Mouse (Mus musculus) splenic B cell, adult 2 months (primary cell): Measurements from ENCODE around the gene Gsap.
"Not testable (repeated sequence)": the region's sequence is repeated elsewhere in the genome, so short reads cannot be mapped to it uniquely, and the experiment has no call there.

Experiments used
- DNase-seq: peaks from one replicate; pipeline ENCODE4 v3.0.0-alpha.2; 2011; ENCODE audit warnings: low read depth, low spot score
- H3K27me3 ChIP-seq: 2 replicates; pipeline ENCODE4 v1.6.1; 2012; ENCODE audit warnings: mild to moderate bottlenecking, low read length, moderate library complexity, mixed read lengths; ENCODE audit not compliant: control insufficient read depth, poor library complexity, insufficient read depth, severe bottlenecking
- H3K36me3 ChIP-seq: 2 replicates; pipeline ENCODE4 v1.6.1; 2012; ENCODE audit warnings: mild to moderate bottlenecking, low read length, moderate library complexity, mixed read lengths; ENCODE audit not compliant: control insufficient read depth, poor library complexity, insufficient read depth, severe bottlenecking

The Gsap gene

DNA sequence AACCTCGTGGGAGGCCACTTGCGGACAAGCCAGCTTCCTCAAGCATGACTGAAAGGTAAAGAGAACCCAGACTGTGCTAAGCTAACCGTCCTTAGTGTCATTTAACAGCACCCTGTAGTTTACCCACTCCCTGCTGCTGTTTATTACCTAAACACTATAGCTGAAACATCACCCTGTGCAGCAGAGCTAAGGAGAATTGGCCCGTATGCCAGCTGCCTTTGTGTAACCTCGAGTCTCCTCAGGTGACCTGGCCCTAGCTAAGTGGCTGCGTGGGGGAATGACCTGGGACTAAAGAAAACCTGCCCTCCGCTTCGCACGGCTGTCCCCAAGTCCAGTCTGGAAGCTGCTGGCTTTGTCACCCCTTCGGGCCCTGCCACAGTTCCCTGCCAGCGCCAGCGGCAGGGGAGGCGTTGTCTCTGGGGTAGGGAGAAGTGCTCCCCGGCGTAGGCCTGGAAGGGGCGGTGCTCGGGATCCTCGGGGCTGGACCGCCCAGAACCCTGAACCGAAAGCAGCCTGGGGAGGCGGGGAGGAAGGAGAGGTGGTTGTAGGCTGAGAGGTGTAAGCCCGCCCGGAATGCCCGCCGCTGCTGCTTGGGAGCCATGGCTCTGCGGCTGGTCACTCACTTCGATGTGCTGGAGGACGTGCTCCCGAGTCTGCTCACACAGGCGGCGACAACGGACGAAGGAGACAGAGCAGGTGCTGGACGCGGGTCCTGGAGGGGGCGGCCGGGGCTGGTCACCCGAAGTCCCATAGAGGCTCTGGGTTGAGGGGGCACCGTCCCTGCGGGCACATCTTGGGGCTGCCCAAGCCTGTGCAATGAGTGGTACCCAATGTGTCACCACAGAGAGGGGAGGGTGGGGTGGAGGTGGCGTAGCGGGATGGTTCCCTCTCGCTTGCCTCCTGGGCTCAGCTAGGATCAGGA is at the start of gene Gsap:
Gsap (plus strand) TSS at position 492 of the 922 bp plus-strand sequence.
- Histone ChIP-seq H3K36me3 (no peaks in the 10 kb centered on the region), H3K27me3 (no peaks in the 10 kb centered on the region)
- peak; percentile 72 for DNase-seq

DNA sequence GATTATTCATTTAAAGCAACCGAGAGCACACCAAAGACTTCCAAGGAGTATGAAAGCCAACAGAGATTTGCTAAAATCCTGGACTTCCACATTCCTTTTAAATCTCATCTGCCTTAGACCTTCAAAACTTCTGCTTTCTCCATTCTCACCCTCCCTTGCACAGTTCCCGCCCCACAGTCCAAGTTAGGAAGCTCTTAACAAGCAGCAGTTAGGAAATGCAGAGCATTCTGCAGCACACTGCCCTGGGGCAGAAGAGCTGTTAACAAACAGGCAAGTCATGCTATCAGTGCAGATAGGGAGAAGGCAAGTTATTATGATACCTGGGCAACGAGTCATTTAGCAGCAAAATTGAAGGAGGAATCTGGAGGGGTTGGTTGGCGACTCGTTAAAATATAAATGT is 49.5 kb upstream of the Gsap start:
- H3K27me3 ChIP-seq: no peaks in the 10 kb centered on the region
- DNase-seq: no peak
- no peaks in the 10 kb centered on the region for H3K36me3 ChIP-seq

DNA sequence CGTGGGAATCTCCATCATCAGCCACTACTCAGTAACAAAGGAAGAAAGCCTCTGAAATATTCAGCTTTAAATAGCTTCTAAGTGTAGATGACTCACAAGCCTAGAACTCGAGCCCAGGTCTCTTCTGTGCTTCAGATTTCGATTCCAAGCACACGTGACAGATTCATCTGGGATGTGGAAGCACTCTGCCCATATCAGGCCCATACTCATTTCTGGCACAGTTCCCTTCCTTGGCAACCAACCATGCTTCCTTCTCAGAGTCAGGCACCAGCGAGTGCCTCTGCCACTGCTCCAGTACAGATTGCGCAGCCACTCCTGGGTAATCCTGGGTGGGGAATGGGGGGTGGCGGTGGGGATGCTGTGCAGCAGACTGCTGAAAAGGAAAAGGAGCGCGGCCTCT is 46.5 kb upstream of the Gsap start:
- H3K36me3 ChIP-seq: no peaks in the 10 kb centered on the region
- DNase-seq: no peak
- no peaks in the 10 kb centered on the region for H3K27me3 ChIP-seq

DNA sequence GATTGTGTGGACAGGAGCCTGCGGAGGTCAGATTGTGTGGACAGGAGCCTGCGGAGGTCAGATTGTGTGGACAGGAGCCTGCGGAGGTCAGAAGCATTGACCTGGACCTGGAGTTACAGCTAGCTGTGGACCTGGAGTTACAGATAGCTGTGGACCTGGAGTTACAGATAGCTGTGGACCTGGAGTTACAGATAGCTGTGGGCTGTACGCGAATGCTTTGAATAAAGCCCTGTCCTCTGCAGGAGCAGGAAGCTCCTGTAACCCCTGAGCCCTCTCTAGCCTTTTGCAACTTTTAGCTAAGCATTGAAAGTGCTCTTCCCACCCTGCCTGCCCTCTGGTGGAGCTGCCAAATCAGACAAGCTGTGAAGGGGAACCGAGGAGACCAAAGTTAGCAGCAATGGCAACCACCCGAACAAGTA is 44.9 kb upstream of the Gsap start:
- H3K27me3 ChIP-seq, H3K36me3 ChIP-seq: not testable (repeated sequence)
- DNase-seq: peak; percentile 39

DNA sequence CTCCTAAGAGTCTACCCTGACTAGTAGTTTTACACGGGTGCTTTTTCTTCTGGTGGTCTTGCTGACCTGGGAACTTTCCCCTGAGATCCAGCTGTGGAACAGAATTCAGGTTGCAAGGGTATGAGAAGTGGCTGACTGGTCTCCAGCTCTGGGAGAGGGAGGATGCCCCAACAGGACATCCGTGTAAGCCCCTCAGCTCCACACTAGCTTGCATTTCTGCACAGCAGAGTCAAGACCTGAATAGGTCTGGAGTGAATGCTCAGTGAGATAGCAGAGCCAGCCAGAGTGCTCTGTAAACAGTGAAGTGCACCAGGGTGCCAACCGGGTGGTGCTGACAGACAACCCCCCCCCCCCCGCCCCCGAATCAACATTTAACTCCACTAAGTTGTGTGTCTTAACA is 44.4 kb upstream of the Gsap start:
- DNase-seq: no peak
- no peaks in the 10 kb centered on the region for H3K36me3 ChIP-seq
- H3K27me3 ChIP-seq: no peaks in the 10 kb centered on the region

DNA sequence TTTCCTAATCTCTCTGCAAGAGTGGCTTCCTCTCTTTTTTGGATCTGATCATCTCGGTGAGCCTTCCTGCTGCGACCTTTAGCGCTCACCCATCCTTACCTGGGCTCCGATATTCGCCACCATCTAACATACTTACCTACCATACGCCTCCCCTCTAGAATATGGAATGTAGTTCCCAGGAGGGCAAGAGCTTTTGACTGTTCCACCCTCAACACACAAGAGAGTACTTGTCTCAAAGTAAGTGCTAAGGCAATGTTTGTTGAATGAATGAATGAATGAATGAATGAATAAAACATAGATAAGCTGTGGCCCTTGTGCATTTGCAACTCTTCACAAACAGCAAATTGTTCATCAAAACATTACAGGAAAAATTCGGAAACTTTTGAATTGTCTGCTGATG is 43.0 kb upstream of the Gsap start:
- DNase-seq: no peak
- H3K36me3 ChIP-seq: no peaks in the 10 kb centered on the region
- H3K27me3 ChIP-seq: no peaks in the 10 kb centered on the region

DNA sequence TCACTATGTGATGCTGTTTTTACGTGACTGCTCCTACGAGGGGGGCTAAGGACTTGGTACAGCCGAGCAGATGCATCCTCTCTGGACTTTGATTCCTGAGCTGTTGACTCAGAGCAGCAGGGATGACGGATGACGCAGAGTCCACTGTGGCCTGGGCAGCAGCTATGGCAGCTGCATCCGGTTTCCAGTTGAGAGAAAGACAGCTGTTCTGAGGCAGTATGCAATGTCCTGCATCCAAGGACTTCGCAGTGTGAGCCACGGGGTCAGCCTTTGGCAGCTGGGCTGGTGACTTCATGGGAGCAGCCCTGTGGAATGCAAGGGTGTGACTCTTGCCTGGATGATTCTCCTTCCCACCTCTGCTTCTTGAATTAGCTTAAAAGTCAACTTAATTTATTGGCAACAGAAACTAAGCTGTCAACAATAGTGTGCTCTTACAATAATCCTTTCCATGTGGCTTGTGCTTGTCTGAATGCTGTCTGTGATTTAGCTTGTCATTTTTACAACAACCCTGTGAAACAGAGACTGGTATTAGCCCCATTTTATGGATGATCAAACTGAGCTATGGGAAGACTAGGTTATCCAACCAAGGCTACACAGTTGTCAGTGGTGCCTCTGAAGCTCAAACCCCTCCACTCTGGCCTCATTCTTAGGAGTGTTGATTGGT is 41.4 kb upstream of the Gsap start:
- Histone ChIP-seq H3K36me3 (no peaks in the 10 kb centered on the region), H3K27me3 (no peaks in the 10 kb centered on the region)
- no peak for DNase-seq

DNA sequence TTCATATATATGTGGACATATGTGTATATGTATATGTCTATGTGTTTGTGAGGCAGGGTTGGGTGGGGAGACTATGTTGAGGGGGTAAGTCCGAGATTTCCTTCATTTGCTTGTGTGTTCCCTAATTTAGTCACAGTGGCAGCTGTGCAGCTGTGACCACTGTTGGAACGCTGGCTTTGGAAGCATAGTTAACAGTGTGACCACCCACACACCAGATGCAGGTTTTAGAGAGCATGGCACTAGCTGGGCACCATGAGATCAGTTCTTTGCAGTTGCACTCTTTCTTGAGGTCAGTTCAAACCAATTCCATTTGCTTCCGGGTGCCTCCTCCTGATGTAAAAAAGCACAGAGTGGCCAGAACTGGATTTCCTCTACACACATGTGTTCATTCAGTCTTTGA is 37.7 kb upstream of the Gsap start:
- no peaks in the 10 kb centered on the region for H3K27me3 ChIP-seq
- no peak for DNase-seq
- no peaks in the 10 kb centered on the region for H3K36me3 ChIP-seq

DNA sequence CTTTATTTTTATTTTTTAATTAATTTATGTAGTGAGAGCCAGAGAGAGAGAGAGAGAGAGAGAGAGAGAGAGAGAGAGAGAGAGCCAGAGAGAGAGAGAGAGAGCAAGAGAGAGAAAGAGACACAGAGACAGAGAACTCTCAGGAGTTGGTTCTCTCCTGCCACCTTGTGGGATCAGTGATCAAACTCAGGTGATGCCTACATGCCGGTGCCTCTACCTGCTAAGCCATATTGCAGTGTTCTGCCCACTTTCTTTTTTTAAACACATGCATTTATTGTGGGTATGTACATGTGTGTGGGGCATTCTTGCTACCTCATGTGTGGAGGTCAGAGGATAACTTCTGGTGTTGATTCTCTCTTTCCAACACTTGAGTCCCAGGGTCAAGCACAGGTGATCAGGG is 32.4 kb upstream of the Gsap start:
- DNase-seq: peak; percentile 45
- Histone ChIP-seq H3K27me3 (no peaks in the 10 kb centered on the region), H3K36me3 (no peaks in the 10 kb centered on the region)

DNA sequence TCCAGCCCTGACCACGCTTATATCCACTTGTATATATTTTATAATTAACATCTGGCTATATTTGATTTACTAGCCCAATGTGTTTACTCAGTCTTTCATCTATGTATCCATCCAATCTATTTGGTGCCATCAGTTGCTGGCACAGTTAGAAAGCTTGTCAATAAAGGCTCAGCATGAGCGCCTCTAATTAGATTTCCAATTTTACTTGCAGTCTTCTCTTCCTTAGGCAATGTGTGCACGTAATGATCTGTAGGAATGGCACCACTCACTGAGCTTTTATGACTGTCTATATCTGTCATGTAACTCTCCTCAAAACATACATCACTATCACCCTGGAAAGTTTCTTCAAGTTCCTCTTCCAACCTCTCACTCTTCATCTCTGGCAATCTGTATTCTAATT is 29.3 kb upstream of the Gsap start:
- no peaks in the 10 kb centered on the region for H3K36me3 ChIP-seq
- no peak for DNase-seq
- H3K27me3 ChIP-seq: no peaks in the 10 kb centered on the region

DNA sequence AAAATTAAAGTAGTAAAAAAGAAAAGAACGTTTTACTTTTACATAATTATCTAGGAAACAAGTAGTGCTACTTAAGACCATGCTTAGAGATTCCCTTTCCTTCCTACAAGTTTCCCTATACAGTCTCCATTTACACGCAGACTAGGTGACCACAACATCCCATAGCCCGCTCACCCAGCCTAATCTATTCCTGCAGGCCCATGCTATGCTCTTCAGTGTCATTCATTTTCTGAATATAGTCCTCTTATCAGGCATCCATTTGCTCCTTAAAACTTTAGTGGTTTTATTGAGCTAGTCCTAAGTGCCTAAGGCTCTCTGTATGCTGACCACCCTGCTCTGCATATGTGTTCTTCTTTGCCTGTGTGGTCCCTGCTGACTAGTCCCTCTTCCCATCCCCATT is 26.5 kb upstream of the Gsap start:
- Histone ChIP-seq H3K36me3 (no peaks in the 10 kb centered on the region), H3K27me3 (no peaks in the 10 kb centered on the region)
- DNase-seq: no peak

DNA sequence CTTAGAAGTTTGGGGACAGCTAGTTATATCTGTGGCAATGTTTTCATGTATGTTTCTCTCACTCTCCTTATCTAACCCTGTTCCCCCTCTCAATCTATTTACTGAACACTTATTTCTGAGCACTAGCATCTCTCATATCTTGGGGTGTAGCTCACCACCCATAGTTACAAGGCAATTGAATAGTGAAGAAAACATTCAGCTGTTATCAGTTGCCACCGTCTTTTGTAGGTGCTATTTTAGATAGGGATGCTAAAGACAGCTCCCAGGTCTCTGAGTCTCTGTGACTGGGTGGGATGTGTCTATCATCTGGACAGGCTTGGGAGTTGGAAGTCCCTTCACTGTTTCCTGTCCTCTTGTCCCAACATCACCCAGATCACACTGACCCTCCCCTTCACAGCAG is 25.3 kb upstream of the Gsap start:
- Histone ChIP-seq H3K36me3 (no peaks in the 10 kb centered on the region), H3K27me3 (no peaks in the 10 kb centered on the region)
- no peak for DNase-seq

DNA sequence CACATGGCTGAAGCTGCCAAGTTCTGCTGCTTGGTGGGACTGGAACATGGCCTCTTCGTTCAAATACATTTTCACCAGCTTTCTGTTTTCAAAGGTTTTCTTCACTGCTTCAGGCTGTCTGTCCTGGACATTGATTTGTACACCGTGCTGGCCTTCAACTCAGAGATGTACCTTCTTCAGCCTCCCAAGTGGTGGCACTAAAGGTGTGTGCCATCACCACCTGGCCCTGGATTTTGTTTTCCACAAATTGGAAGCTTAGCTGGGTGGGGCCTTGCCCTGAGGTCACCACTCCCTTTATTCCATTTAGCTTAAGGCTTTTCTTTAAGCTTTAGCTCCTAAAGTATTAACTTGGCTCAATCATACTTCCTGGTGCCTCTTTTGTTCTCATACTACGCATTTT is 22.6 kb upstream of the Gsap start:
- Histone ChIP-seq H3K27me3 (no peaks in the 10 kb centered on the region), H3K36me3 (no peaks in the 10 kb centered on the region)
- DNase-seq: no peak

DNA sequence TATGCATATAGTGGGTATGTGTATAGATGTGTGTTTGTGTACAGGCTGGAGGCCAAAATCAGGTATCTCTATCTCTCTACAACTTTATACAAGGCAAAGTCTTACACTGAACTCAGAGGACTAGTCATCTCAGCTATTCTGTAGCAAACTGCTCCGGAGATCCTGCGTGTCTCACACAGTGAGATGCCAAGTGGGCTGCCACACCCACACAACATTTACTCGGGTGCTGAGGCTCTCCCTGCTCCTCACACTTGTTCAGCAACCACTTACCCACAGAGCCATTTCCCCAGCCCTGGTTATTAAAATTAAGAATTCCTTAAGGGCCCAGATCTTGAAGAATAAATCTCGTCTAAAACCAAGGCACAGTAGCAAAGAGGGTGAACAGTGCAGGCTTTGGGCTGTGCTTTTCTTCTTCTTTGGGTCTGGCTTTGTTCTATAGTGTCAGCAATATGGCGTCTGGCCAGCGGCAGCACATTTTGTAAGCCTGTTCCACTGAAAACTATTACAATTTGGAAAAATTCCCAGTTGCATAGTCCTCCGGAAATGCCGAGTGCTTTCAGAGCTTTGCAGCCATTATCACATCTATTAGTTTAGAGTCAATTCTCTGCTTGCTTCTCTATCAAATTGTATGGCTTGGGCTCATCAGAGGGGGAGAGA is 17.2 kb upstream of the Gsap start:
- H3K27me3 ChIP-seq: no peaks in the 10 kb centered on the region
- DNase-seq: no peak
- H3K36me3 ChIP-seq: no peaks in the 10 kb centered on the region

DNA sequence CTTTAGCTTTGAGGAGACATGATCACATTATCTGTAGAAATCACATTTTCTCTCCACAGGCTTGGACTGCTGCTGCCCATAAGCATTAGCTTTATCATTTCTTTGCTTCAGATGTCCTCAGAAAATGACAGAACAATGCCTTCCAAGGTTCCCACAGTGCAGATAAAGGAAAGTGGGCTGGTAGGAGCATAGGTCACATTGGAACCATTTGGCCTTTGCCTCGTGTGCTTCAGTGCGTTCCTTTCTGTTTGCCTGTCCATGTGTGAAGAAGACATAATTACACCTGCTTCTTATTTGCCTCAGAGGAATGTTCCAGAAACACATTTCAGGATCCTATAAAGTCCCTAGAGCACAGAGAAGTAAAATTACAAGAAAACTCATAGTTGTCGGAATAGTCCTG is 16.7 kb upstream of the Gsap start:
- Histone ChIP-seq H3K27me3 (no peaks in the 10 kb centered on the region), H3K36me3 (no peaks in the 10 kb centered on the region)
- DNase-seq: no peak
